Mouse (Mus musculus) gastrocnemius, postnatal 10 days (tissue): ENCODE data around the gene Spata9. TPM values are rescaled to one million over a fixed set of nuclear protein-coding genes. Genes with fewer than 3 reads are reported as not detected.
"Not testable (repeated sequence)": the region's sequence is repeated elsewhere in the genome, so short reads cannot be mapped to it uniquely, and the experiment has no call there.

Experiments
- DNase-seq: peaks from one replicate; pipeline ENCODE4 v3.0.0; 2021; ENCODE audit warnings: mixed read lengths
- long read RNA-seq, 2 experiments: library from polyadenylated mRNA; stranded (forward); transcript quantifications; one replicate each; pipeline ENCODE4 v2.0.0; 2021
- total RNA-seq, 2 experiments: library from RNA; stranded (reverse); gene quantifications; 2 replicates each; pipeline ENCODE4 v1.2.3; 2021

Spata9 gene
- total RNA-seq: not detected
- long read RNA-seq, experiment 1: 0 reads
- long read RNA-seq, experiment 2: 0 reads

DNA sequence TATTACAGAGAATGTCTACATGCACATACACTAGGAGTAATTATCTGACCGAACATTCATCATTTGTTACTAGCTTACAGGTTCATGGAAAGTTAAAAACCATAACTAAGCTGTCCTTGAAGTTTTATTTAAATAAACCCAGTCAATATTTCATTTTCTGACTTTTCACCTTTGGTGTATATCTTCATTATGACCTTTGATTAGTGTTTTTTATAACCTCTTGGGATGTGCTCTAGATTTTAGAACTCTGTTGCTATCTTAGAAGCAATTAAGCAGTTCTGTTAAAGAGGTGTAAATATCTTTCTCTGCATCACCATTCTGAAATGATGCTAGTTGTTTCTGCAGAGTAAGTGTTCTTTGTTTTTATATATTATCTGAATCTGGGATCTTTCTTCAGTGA is at the start of gene Spata9:
Spata9 (plus strand) TSS at position 301 of the 400 bp plus-strand sequence.
- DNase-seq: no peak

DNA sequence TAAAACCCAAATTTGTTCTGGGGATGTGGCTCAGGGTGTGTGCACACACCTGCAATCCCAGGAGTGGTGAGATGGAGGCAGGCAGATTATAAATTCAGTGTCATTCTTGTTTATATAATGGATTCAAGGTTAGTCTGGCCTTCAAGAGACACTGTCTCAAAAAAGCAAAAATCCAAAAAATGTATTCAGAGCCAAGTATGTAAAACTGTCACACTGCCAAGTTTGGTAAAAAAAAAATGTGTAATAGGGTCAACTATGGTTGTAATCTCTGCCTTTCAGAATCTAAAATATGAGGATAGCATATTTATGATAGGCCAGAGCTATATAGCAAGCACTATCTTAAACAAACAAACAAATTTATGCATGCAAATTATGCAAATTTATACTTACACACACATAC is 39.0 kb upstream of the Spata9 start:
- DNase-seq: no peak

DNA sequence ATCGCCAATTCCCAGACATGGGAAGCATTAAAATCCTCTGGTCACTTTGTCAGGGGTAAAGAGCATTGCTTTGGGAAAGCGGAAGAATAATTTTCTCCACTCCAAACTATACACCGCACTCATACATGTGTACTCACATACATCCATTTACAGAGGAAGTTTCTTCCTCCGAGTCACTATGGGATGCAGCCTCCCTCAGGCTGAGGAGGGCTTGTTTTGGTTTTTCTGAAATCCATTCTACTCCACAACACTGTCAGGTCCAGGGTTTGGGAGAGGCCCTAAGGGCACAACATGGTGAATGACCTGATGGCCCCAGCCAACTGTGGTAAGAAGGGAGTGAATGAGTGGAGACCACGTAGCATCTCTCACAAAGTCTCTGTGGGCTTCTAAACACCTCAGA is 37.9 kb upstream of the Spata9 start:
- DNase-seq: not testable (repeated sequence)

DNA sequence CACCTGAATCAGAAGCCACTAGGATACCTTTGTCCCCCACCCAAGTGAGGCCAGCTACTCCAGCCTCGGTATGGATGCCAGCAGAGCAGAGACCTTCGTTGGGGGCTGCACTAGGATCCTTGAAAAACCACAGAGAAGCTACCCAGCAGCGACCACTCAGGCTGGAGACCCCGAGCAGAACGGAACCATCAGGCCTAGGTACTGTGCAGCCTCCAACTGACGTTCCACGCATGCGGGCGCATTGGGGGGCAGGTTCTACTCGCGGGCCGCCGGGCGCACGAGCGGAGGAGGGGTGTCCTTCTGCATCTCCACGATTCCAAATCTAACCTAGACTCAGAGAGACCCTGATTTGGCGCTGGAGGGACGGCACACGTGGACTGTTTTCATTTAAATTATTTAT is 36.9 kb upstream of the Spata9 start:
- DNase-seq: no peak

DNA sequence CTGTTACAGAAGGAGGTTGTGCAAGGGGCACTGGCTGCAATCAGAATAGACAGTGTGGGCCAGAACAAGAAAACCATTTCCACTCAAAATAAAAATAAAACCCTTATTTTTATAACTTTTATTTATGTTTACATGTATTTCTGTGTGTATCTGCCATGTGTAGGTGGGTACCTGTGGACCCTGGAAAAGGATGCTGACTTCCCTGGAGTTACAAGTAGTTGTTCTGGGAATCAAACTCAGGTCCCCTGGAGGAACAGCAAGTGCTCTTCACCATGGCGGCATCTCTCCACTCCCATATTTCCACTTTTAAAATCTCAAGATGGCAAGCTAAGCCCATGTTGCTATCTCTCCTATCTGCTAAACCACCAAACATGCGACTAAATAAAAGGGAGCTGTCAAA is 36.3 kb upstream of the Spata9 start:
- DNase-seq: no peak

DNA sequence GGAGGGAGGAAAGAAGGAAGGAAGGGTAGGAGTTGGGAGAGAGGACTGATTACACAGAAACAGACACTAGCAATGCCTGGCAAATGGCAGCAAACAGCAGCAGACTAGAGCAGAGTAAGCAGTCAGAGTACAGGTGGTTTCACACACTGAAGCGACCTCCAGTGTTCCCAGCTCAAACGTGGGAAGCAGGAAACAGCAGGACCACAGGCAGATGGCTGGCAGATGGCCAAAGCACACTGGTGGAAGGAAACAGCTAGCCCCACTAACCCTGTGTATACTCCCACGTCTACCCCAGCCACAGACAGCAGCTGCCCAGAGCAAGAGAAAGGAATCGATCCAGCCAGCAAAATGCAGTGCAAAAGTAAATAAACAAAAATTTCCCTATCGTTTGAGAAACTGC is 35.9 kb upstream of the Spata9 start:
- DNase-seq: peak; percentile 51

DNA sequence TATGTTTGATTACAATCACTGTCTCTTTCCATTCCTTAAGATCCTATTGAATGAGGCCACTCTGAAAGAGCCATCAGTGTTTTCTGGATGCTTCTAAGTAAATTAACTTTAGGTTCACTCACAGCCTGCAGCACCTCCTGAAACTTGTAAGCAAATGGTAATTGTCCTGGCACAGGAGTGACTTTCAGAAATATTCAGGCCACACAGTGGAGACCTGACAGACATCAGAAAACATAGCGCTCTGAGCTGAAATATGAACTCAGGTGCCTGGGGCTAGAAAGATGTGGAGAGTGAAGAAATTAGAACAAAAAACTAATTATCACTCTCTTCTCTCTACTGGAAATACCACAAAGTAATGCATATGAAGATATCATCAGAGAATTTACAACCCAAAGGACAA is 33.7 kb upstream of the Spata9 start:
- no peak for DNase-seq

DNA sequence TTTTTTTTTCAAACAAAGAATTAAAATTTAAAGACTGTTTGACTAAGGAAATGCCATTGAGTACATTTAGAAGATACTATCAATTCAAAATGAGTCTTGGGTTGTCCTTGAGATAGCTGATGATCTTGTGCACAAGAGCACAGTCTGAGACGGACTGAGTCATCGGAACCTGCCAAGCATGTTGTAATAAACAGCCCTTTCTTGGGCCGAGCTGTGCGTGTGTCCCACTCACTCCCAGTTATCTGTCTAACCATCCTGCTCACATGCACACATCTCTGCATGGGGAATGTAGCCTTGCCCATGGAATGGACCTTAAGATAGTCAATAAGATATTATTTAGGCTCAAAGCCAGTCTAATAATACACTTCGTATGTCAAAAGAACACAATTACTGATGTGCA is 28.1 kb upstream of the Spata9 start:
- DNase-seq: no peak

DNA sequence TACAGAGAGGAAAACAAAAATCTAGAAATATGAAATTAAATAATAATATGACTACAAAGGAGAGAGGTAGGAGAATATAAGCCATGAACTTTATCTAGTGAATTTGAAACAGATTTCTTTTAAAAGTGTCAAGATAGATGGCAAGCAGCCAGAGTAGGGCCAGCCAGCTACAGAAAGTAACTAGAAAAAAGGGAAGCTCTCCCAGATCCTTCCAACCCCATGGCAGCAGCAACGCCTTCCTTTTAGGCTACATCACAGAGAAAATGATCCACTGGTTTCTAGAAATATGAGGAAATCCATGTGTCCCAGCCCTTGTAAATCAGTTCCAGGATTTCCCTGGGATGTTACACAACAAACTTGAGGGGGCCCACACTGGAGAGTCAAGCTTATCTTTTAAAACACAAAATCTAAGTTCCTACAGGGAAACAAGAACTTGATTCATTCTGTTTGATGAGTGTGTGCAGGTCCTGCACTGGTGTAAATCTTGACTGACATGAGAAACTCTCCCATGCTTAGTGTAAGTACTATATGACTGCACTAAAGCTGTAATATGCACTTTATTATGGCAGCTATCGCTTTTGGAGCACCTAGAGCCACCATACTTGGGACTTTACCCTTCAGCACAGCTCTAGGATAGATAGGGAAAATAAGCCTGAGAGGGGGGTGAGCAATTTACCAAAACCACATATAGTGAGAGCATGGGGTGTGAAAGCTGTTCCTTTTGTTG is 26.0 kb upstream of the Spata9 start:
- DNase-seq: no peak

DNA sequence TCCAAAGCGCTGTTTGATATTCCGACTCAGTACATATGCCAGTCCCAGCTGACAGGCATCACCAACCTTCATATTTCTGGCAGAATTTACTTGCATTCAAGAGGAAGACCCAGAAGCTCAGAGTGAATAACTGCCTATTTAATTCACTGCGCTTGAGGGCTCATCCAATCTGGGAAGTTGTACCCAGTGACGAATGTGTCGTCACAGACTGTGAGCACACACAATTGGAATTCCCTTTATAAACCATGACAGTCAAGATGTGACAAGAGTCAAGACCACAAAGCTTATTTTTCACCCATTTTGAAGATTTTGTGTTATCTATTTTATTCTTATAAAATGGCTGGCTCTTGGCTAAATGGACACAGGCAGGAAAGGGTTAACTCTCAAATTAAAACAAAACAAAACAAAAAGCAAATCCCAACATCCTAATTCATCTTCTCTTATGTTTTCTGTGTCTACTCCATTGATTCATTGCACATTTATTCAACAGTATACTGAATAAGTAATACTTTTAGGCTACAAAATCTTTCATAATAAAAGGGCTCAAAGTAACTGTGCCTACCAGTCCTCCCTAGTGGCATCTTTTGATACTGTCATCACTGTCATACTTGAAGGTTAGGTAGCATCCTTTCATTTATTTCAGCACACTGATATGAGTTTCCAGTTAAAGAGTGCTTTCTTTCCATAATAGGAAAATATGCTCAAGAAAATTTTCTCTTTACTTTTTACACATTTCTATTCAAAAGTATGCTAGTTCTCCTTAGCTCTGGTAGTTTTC is 25.2 kb upstream of the Spata9 start:
- DNase-seq: no peak

DNA sequence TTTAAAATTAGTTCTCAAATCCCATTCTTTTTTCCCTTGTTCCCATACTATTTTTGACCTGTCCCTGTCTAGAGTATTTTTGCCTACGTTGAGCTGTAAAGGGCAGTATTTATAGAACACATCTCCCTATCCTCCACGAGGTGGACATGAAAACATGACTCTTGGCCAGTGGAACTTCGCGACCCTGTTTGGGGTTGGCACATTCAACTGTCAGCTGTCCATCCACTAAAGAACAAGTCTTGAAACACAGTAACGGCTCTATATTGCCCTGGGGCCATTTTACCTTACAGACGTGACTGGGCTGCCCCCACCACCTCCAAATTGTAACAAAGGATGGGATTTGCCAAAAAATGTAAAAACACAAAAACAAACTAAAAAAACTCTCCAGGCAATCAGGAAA is 24.2 kb upstream of the Spata9 start:
- peak; percentile 10 for DNase-seq

DNA sequence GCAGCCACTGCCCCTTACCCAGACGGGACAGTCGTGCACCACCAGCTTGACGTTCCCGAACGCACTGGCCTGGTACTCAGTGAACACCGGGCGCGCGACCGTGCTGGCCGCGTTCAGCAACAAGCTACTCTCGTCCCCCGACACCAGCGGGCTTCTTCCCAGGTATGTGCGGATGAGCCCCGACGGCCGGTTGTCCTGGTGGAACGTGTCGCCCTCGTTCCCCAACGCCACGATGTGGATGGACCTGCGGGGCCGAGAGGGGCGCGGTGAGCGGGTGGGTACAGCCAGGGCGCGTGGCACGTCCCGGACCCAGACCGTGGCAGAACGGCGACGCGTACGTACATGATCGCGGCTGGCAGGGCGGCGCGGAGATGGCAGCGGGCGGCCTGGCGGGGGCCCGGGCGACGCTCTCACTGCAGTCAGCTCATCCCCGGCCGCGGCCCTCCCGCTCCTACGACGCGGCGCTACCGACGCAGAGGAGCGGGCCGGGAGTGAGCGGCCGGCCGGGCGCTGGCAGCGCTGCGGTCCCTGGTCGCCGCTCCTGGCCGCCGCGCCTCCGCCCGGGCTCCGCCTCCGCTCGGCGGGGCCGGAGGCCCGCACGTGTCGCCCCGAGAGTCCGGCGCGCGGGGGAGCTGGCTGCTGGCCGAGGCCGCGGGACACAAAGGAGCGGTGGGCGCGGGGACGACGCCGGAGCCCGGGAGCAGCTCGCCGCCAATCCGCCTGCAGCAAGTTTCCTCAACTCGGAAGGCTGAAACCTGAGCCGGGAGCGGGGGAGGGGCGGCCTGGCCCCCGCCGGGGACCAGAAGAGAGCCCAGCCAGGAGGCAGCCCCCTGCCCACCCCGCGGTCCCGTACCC is 23.5 kb upstream of the Spata9 start, which contains the start of gene Rhobtb3:
Rhobtb3 (minus strand) TSS at position 737 of the 855 bp plus-strand sequence.
- DNase-seq: peak; percentile 85

DNA sequence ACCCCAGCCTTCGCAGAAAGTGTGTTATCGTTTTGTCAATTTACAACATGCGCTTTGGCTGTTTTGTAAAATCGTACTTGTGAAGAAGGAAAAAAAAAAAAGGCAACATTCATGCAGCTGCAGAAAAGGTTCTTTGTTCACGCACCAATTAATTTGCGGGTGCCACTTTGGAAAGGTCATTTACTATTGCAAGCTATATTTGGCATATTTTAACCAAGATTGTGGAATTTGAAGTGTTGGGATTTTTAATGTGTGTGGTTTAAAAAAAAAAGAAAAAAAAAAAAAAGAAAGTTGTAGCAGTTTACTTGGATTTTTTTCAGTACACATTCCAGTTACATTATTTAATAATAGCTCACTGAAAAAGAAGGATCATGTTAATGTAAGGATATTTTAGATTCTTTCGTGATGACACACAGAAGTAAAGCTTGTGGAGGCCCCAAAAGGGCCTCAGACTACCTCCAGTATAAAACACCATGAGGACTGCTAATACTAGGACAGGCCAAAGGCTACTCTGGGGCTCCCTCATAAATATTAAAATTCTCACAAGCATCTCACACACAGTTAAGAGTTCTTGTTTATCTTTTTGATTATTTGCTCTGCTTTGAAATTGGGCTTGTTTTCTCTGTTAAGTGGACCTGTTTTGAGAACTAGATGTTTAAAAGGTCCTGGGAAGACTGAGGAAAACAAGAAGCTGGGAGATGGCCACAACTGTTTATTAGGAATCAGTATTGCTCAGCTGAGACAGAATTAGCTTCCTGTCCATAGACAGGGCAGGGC is 22.7 kb upstream of the Spata9 start:
- DNase-seq: no peak

DNA sequence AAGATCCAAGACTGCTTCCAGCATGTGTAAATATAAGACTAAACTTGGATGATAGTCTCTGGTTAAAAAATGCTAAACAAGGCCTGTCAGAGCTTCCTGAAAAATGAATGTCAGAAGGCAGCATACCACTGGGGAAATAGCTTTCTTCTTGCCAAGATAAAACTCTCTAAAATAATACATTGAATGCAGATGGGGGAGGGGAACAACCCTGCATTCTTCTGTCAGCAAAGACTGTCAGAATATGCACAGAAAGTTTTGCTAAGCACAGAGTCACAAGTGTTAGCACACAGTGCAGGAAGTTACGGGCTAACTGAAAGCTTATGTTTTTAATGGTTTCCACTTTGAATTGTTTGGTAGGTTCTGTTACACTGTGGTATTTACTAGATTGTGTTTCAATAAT is 16.7 kb upstream of the Spata9 start:
- no peak for DNase-seq

DNA sequence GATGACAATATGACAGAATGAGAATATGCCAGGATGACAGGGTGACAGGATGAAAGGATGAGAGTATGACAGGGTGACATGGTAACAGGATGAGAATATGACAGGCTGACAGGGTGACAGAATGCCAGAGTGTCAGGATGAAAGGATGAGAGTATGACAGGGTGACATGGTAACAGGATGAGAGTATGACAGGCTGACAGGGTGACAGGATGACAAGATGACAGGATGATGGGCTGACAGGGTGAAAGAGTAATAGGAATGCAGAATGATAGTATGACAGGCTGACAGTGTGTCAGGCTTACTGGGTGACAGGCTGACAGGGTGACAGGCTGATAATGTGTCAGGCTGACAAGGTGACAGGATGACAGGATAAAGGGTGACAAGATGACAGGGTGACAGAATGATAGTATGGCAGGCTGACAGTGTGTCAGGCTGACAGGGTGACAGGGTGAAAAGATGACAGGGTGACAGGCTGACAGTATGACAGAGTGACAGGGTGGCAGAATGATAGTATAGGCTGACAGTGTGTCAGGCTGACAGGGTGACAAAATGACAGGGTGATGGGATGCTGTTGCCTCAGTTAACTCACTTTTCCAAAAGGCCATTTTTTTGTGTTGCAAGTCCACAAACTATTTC is 11.5 kb upstream of the Spata9 start:
- no peak for DNase-seq

DNA sequence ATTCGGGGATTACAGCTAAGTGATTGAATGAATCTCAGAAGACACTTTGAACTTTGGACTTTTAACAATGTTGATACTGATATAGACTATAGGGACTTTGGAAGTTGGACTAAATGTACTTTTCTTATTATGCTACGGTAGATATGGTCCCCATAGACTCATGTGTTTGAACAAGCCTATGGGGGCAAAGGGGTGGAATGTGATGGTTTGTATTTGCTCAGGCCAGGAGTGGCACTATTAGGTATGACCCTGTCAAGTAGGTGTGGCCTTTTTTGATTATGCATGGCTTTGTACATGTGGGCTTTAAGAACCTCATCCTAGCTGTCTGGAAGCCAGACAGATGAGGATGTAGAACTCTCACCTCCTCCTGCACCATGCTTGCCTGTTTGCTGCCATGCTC is 7.5 kb downstream of the Spata9 start:
- no peak for DNase-seq

DNA sequence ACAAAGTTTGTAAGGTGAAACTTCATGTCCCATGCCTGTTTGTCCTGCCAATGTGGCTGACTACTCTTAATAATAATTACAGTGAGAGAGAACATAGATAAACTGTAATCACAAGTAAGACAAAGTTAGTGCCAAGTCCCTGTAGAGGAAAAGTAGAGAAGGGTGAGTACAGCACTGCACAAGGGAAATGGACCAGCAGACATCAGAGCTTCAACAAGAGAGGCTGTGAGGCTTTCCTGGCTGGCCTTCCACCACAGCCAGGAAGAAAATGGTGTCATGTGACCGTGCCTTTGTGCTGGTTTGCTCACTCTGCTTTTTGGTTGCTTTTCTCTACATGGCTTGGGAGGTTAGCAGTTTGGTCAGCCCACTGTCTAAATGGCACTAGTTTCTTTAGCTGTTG is 8.7 kb downstream of the Spata9 start:
- no peak for DNase-seq

DNA sequence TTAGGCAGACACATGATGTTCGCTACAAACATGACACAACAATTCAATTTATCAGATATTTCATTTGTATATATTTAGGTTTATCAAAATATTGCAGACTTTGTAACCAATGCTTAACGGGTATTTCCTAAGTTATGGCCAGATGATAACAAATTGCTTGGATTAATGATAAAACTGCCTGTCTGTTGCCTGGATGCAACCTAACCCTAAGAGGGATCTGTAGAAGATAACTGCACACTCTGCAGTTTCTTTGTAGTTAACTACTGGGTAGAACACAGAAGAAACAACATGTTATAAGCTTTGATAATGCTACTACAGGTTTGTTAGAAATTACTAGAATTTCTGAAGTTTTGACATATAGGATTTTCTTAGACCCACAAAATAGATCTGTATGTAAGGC is 9.3 kb downstream of the Spata9 start:
- no peak for DNase-seq

DNA sequence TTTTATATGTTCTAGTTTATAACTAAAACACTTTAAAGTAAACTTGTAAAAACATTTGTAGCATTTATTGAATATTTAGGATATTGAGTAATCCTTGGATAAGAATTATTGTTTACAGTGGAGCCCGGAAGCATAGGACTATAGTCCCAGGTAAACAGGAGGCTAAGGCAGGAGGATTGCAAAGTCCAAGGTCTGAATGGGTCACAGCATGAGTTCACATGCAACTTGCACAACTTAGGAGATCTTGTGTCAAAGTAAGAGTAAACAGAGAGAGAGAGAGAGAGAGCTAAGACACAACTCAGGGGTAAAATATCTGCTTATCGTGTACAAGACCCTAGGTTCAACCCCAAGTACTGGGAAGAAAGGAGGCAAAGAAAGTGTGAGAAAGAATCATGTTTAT is 9.7 kb downstream of the Spata9 start:
- no peak for DNase-seq

DNA sequence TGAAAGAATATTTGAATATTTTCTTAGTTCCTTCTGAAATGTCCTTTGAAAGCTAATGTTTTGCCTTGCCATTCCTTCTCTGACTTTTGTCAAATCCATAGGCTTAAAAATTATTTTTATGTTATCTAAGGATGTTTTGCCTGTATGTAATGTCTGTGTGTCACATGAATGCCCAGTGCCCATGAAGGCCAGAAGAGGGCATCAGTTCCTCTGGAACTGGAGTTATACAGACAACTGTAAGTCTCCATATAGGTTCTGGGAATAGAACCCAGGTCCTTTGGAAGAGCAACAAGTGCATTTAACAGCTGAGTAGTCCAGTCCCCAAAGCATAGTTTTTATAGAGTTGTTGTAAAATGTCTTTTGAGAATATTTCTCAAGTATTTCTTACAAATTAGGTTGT is 15.0 kb downstream of the Spata9 start:
- no peak for DNase-seq

DNA sequence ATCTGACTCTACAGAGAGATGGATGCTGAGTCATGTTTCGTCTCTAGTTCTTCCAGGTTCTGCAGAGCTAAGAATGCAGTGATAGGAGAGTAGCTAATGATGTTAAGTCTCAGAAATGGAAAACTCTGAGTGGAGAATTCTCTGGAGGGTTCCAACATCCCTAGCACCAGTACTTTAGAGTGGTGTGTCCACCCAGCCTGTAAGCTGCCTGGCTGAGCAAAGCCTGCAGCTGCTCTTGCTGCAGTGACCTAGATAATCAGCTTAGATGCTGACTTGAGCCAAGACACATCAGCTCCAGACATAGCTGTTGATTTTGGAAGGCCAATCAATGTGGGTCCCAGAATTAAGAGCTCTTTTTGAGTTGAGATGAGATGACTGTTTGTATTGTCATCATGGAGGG is 21.1 kb downstream of the Spata9 start:
- DNase-seq: peak; percentile 17
